Mouse (Mus musculus): ENCODE results near the gene Eda2r.

The Eda2r gene

DNA sequence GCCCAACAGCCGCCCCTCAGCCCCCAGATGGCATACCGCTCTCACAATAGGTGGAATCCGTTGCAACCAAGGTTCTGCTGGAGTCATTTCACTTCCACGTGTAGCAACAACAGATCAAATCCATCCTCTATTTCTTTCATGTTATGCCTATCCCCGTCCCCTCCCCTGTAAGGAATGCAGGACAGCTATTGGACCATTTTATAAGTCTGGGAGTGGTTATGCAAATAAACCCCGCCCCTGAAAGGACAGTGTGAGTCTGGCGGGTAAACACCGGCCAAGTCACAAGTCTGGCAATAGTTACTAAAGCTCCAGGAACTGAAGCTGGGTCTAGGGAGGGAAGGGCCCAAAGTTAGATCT lies at the start of gene Eda2r:
Gene Eda2r, minus strand, starts transcription at position 152 of the 357 bp plus-strand sequence.
- no peak for DNase-seq

DNA sequence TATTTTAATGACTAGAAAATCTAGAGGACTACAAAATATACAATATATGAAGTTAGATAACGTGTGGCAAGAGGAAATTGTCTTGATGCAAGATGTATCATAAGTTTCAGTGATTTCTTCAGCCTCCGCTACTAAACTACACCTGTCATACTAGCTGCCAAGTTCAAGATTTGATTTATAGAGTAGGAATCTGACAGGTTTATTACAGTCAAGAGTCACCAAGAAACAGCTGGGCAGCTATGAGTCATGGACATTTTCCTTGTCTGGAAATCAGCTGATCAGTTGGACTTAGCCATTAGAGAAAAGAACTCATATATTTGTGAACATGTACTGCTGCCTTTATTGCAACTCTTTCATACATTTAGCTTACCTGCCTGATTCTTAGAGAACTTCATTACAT lies 20.9 kb upstream of the Eda2r start:
- no peak for DNase-seq

GRCm38 (mm10) chrX:97378076-97378475 lies 1.1 kb upstream of the Eda2r start:
- DNase-seq = no peak

DNA sequence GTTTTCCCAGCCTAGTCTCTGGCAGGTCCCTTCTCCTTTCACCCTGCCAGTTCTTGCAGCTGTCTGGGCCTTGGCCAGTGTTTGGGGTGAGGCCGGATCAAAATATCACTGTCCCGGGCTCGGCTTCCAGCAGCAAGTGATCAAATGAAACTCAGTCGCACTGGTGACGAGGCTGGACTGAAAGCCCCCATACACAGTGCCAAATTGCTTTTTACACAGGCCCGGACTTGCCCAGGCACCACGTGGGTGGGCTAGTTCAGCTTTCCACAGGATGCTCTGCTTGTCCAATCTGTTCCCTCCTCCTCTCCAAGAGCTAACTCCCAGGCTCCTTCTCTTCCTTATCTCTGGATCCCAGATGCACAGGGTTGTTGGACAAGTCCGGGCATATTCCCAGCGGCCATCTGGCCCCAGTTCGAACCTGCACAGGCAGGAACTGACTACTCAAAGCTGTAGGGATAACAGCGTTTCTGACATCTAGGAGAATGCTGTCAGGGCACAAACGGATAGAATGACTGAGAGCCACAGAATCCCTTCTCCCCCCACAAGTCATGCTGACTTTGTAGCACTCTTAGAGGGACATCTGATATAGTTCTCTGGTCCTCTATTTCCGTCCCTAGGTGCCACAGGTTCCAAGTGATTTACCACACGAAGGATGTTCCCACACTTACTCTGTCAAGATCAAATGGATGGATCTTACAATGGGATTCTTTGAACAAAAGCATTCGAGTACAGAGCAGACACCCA lies 523 bp downstream of the Eda2r start:
- DNase-seq = no peak

GRCm38 (mm10) chrX:97372826-97373225 lies 4.2 kb downstream of the Eda2r start:
- no peak for DNase-seq

DNA sequence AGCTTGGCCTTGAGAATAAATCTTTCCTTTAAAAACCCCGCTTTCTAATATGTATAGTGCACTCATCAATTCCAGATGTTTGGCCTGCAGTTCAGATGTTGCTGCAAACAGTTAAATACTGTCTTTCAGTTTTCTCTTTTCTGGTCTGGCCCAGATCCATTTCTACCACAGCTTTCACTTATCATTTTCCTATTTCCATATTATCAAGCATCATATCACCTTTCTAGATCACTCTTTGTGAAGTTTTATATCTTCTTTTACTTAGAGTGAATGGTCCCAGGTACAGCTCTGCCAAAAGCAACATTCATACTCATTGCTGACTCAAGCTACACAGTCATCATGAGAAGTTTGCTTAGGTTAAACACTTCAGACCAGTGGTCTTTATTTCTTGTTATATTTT lies 7.8 kb downstream of the Eda2r start:
- DNase-seq = no peak

DNA sequence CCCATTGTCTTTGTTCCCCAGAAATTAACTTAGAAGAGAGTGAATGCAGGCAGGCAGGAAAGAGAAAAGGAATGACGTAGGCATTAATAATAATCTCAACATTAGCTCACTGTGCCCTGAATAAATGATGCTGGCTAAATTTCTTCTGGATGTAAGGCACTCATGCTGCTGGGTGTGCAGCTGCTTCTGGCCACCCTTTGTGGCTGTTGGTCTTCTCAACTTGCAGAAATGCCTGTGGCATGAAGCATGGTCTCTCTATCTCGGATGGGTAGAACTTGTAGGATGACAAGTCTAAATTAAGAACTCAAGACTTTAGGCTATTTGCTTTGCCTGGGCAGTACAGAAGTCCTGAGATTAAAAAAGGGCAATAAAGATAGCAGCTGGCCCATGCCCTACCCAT lies 8.3 kb downstream of the Eda2r start:
- no peak for DNase-seq

DNA sequence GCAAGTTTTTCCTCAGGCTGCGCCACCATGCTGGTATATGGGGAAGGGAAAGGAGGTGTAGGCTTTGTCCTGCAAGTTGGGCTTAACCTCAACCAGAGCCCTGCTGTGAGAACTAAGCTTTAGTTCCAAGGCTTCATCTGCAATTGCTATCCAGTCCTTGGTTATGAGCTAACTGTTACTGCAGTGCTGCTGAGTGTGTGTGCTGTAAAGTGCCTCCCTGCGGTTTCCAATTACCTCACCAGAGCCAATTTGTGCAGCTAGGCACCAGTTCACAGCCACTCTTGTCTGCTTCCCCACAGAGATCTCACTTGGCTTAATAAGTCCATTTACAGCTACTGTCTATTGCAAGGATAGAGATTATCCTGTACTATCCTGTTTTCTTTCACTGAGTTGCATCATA lies 16.1 kb downstream of the Eda2r start:
- no peak for DNase-seq

- no peak for DNase-seq
These were observed 49.1 kb downstream of the Eda2r start for GRCm38 (mm10) chrX:97327891-97328290.

All from B cell, adult 2 months (primary cell).